Mouse (Mus musculus): Measurements from ENCODE around the gene Slc39a3. TPM values are rescaled to one million over a fixed set of nuclear protein-coding genes. Genes with fewer than 3 reads are reported as not detected.
"Not testable (repeated sequence)": the region's sequence is repeated elsewhere in the genome, so short reads cannot be mapped to it uniquely, and the experiment has no call there.

The Slc39a3 gene
- polyA plus RNA-seq, 1 experiment from 2014 or later: 17.4 TPM

GRCm38 (mm10) chr10:81062710-81063109 is 25.5 kb upstream of the Slc39a3 start:
- WGBS: 69% methylated on average over 4 of the region's 4 CpGs
- H3K4me3 ChIP-seq: no peak overlapping the region
- no peaks in the 10 kb centered on the region for H3K9me3 ChIP-seq (replicated peaks)
- no peak overlapping the region for H3K27ac ChIP-seq (replicated peaks)
- 0 out of 2 replicates have a peak, but pooled peaks cover 3% of the 10 kb centered on the region for H3K36me3 ChIP-seq
- H3K4me1 ChIP-seq: peaks cover 24% of the 10 kb centered on the region
- no peaks in the 10 kb centered on the region for H3K27me3 ChIP-seq (ENCODE audit: low read depth, poor library complexity, severe bottlenecking)
- DNase-seq (ENCODE audit: low spot score): no peak

GRCm38 (mm10) chr10:81059603-81060543 is 22.6 kb upstream of the Slc39a3 start, which contains the start of gene Sgta:
Sgta (minus strand) TSS chr10:81060181.
- Histone ChIP-seq H3K4me1 (peaks cover 24% of the 10 kb centered on the region), H3K4me3 (peak within 1 kb of the TSS; percentile 73), H3K27ac (replicated peaks) (peak within 1 kb of the TSS; percentile 86), H3K36me3 (peaks cover 22% of the 10 kb centered on the region), H3K9me3 (replicated peaks) (no peaks in the 10 kb centered on the region), H3K27me3 (ENCODE audit: low read depth, poor library complexity, severe bottlenecking) (no peaks in the 10 kb centered on the region)
- under 1% methylated on average over 48 of the region's 48 CpGs for WGBS
- peak; percentile 99 for DNase-seq (ENCODE audit: low spot score)

- H3K4me1 ChIP-seq: peaks cover 24% of the 10 kb centered on the region
- no peaks in the 10 kb centered on the region for H3K27me3 ChIP-seq (ENCODE audit: low read depth, poor library complexity, severe bottlenecking)
- no peak for DNase-seq (ENCODE audit: low spot score)
- peaks cover 29% of the 10 kb centered on the region for H3K36me3 ChIP-seq
- WGBS: 91% methylated on average over 6 of the region's 6 CpGs
- H3K9me3 ChIP-seq (replicated peaks): no peaks in the 10 kb centered on the region
- H3K27ac ChIP-seq (replicated peaks): no peak overlapping the region
- H3K4me3 ChIP-seq: peak overlapping the region; percentile 73
Measured at GRCm38 (mm10) chr10:81058896-81059295, 21.7 kb upstream of the Slc39a3 start.

- H3K9me3 ChIP-seq (replicated peaks): no peaks in the 10 kb centered on the region
- H3K36me3 ChIP-seq: peaks cover 41% of the 10 kb centered on the region
- DNase-seq (ENCODE audit: low spot score): no peak
- H3K27ac ChIP-seq (replicated peaks): no peak overlapping the region
- peaks cover 24% of the 10 kb centered on the region for H3K4me1 ChIP-seq
- 95% methylated on average over 23 of the region's 23 CpGs for WGBS
- H3K27me3 ChIP-seq (ENCODE audit: low read depth, poor library complexity, severe bottlenecking): no peaks in the 10 kb centered on the region
- 0 out of 2 replicates have a peak overlapping the region, but pooled peaks have one; percentile 12 for H3K4me3 ChIP-seq
Measured at GRCm38 (mm10) chr10:81057406-81058130, 20.3 kb upstream of the Slc39a3 start.

- H3K9me3 ChIP-seq (replicated peaks); H3K27me3 ChIP-seq (ENCODE audit: low read depth, poor library complexity, severe bottlenecking); DNase-seq (ENCODE audit: low spot score); H3K4me3 ChIP-seq; H3K27ac ChIP-seq (replicated peaks): not testable (repeated sequence)
- Histone ChIP-seq H3K36me3 (peaks cover 58% of the 10 kb centered on the region), H3K4me1 (peaks cover 24% of the 10 kb centered on the region)
- WGBS: 88% methylated on average over 11 of the region's 11 CpGs
Measured at GRCm38 (mm10) chr10:81055802-81056340, 18.6 kb upstream of the Slc39a3 start.

GRCm38 (mm10) chr10:81055169-81055568 is 17.9 kb upstream of the Slc39a3 start:
- Histone ChIP-seq H3K4me1 (peaks cover 24% of the 10 kb centered on the region), H3K36me3 (peaks cover 65% of the 10 kb centered on the region), H3K4me3 (no peak overlapping the region), H3K27me3 (ENCODE audit: low read depth, poor library complexity, severe bottlenecking) (no peaks in the 10 kb centered on the region), H3K27ac (replicated peaks) (no peak overlapping the region), H3K9me3 (replicated peaks) (no peaks in the 10 kb centered on the region)
- 94% methylated on average over 6 of the region's 6 CpGs for WGBS
- no peak for DNase-seq (ENCODE audit: low spot score)

- Histone ChIP-seq H3K4me3 (no peak overlapping the region), H3K27me3 (ENCODE audit: low read depth, poor library complexity, severe bottlenecking) (no peaks in the 10 kb centered on the region), H3K36me3 (peaks cover 88% of the 10 kb centered on the region), H3K9me3 (replicated peaks) (no peaks in the 10 kb centered on the region), H3K27ac (replicated peaks) (no peak overlapping the region), H3K4me1 (peaks cover 3% of the 10 kb centered on the region)
- WGBS: 90% methylated on average over 5 of the region's 5 CpGs
- no peak for DNase-seq (ENCODE audit: low spot score)
Measured at GRCm38 (mm10) chr10:81052577-81052976, 15.4 kb upstream of the Slc39a3 start.

- Histone ChIP-seq H3K27me3 (ENCODE audit: low read depth, poor library complexity, severe bottlenecking) (no peaks in the 10 kb centered on the region), H3K9me3 (replicated peaks) (no peaks in the 10 kb centered on the region), H3K4me3 (no peak overlapping the region), H3K36me3 (peaks cover 92% of the 10 kb centered on the region), H3K4me1 (no peaks in the 10 kb centered on the region), H3K27ac (replicated peaks) (no peak overlapping the region)
- 91% methylated on average over 6 of the region's 6 CpGs for WGBS
- DNase-seq (ENCODE audit: low spot score): no peak
Measured at GRCm38 (mm10) chr10:81051133-81051532, 13.9 kb upstream of the Slc39a3 start.

GRCm38 (mm10) chr10:81050645-81051044 is 13.4 kb upstream of the Slc39a3 start:
- no peak for DNase-seq (ENCODE audit: low spot score)
- Histone ChIP-seq H3K36me3 (peaks cover 97% of the 10 kb centered on the region), H3K9me3 (replicated peaks) (no peaks in the 10 kb centered on the region), H3K27me3 (ENCODE audit: low read depth, poor library complexity, severe bottlenecking) (no peaks in the 10 kb centered on the region), H3K4me3 (no peak overlapping the region), H3K4me1 (no peaks in the 10 kb centered on the region), H3K27ac (replicated peaks) (no peak overlapping the region)
- WGBS: 91% methylated on average over 4 of the region's 4 CpGs

GRCm38 (mm10) chr10:81045246-81045645 is 8.0 kb upstream of the Slc39a3 start:
- H3K36me3 ChIP-seq: peaks cover 79% of the 10 kb centered on the region
- not testable (repeated sequence) for H3K4me1 ChIP-seq; H3K27me3 ChIP-seq (ENCODE audit: low read depth, poor library complexity, severe bottlenecking); H3K4me3 ChIP-seq; DNase-seq (ENCODE audit: low spot score); H3K9me3 ChIP-seq (replicated peaks); H3K27ac ChIP-seq (replicated peaks)
- WGBS: 96% methylated on average over 14 of the region's 14 CpGs

- WGBS: 39% methylated on average over 13 of the region's 13 CpGs
- no peaks in the 10 kb centered on the region for H3K27me3 ChIP-seq (ENCODE audit: low read depth, poor library complexity, severe bottlenecking)
Measured at GRCm38 (mm10) chr10:81041458-81042175, 4.4 kb upstream of the Slc39a3 start.

GRCm38 (mm10) chr10:81036251-81036650 is 975 bp downstream of the Slc39a3 start:
- Histone ChIP-seq H3K4me3 (no peak overlapping the region), H3K27me3 (ENCODE audit: low read depth, poor library complexity, severe bottlenecking) (no peaks in the 10 kb centered on the region), H3K36me3 (peaks cover 18% of the 10 kb centered on the region), H3K27ac (replicated peaks) (no peak overlapping the region), H3K4me1 (peaks cover 15% of the 10 kb centered on the region), H3K9me3 (replicated peaks) (no peaks in the 10 kb centered on the region)
- WGBS: 78% methylated on average over 7 of the region's 7 CpGs
- no peak for DNase-seq (ENCODE audit: low spot score)

More at GRCm38 (mm10) chr10:81041458-81042175, 4.4 kb upstream of the Slc39a3 start:
- peak; percentile 72 for DNase-seq (ENCODE audit: low spot score)
- H3K27ac ChIP-seq (replicated peaks): no peak overlapping the region
- H3K4me3 ChIP-seq: 0 out of 2 replicates have a peak overlapping the region, but pooled peaks have one; percentile 1
- H3K4me1 ChIP-seq: peaks cover 13% of the 10 kb centered on the region
- H3K9me3 ChIP-seq (replicated peaks): no peaks in the 10 kb centered on the region
- peaks cover 43% of the 10 kb centered on the region for H3K36me3 ChIP-seq
